Mouse (Mus musculus): ENCODE results near the gene Afg1l. TPM values are rescaled to one million over a fixed set of nuclear protein-coding genes. Genes with fewer than 3 reads are reported as not detected.

The Afg1l gene
- polyA plus RNA-seq, 1 experiment from 2014 or later = 9.4 TPM

- Histone ChIP-seq H3K9me3 (ENCODE audit: control insufficient read depth) (no peaks in the 10 kb centered on the region), H3K9ac (ENCODE audit: low read depth, low read length) (peak within 1 kb of the TSS; percentile 92), H3K27me3 (replicated peaks; ENCODE audit: control insufficient read depth, insufficient read depth, low read length) (no peaks in the 10 kb centered on the region), H3K4me3 (ENCODE audit: low read depth, low read length) (peak within 1 kb of the TSS; percentile 79), H3K4me1 (replicated peaks; ENCODE audit: control insufficient read depth, insufficient read depth, low read length) (no peaks in the 10 kb centered on the region), H3K4me2 (replicated peaks; ENCODE audit: low read depth) (peak within 1 kb of the TSS; percentile 76), H3K36me3 (ENCODE audit: control insufficient read depth, insufficient read depth) (no peaks in the 10 kb centered on the region), H3K27ac (ENCODE audit: low read depth, low read length) (peak within 1 kb of the TSS; percentile 98)
- ATAC-seq = peak; percentile 98
- WGBS = under 1% methylated on average over 68 of the region's 68 CpGs
- peak; percentile 1; the same call in 1 of the 2 replicates for TF ChIP-seq CTCF (IDR thresholded peaks at IDR 0.05; ENCODE audit: low read depth)
These were observed 23.5 kb upstream of the Afg1l start, which contains the start of gene Snx3 for GRCm38 (mm10) chr10:42501775-42502348. TSS of gene Snx3 (plus strand) at chr10:42502030.

- TF ChIP-seq CTCF (IDR thresholded peaks at IDR 0.05; ENCODE audit: low read depth) = no peak
- Histone ChIP-seq H3K4me2 (replicated peaks; ENCODE audit: low read depth) (0 out of 2 replicates have a peak overlapping the region, but pooled peaks have one; percentile 76), H3K27me3 (replicated peaks; ENCODE audit: control insufficient read depth, insufficient read depth, low read length) (no peaks in the 10 kb centered on the region), H3K9ac (ENCODE audit: low read depth, low read length) (no peak overlapping the region), H3K9me3 (ENCODE audit: control insufficient read depth) (no peaks in the 10 kb centered on the region), H3K36me3 (ENCODE audit: control insufficient read depth, insufficient read depth) (no peaks in the 10 kb centered on the region), H3K4me3 (ENCODE audit: low read depth, low read length) (no peak overlapping the region), H3K27ac (ENCODE audit: low read depth, low read length) (peak overlapping the region; percentile 98), H3K4me1 (replicated peaks; ENCODE audit: control insufficient read depth, insufficient read depth, low read length) (no peaks in the 10 kb centered on the region)
- ATAC-seq = no peak
- WGBS = 61% methylated on average over 5 of the region's 5 CpGs
These were observed 22.8 kb upstream of the Afg1l start for GRCm38 (mm10) chr10:42501161-42501560.

GRCm38 (mm10) chr10:42500611-42501010 is 22.2 kb upstream of the Afg1l start:
- no peaks in the 10 kb centered on the region for H3K27me3 ChIP-seq (replicated peaks; ENCODE audit: control insufficient read depth, insufficient read depth, low read length)
- no peak for TF ChIP-seq CTCF (IDR thresholded peaks at IDR 0.05; ENCODE audit: low read depth)
- WGBS = 65% methylated on average over 8 of the region's 8 CpGs
- no peak overlapping the region for H3K4me3 ChIP-seq (ENCODE audit: low read depth, low read length)
- no peak overlapping the region for H3K4me2 ChIP-seq (replicated peaks; ENCODE audit: low read depth)
- no peak overlapping the region for H3K9ac ChIP-seq (ENCODE audit: low read depth, low read length)
- ATAC-seq = no peak
- no peaks in the 10 kb centered on the region for H3K9me3 ChIP-seq (ENCODE audit: control insufficient read depth)
- no peaks in the 10 kb centered on the region for H3K36me3 ChIP-seq (ENCODE audit: control insufficient read depth, insufficient read depth)
- peak overlapping the region; percentile 98 for H3K27ac ChIP-seq (ENCODE audit: low read depth, low read length)
- no peaks in the 10 kb centered on the region for H3K4me1 ChIP-seq (replicated peaks; ENCODE audit: control insufficient read depth, insufficient read depth, low read length)

- Histone ChIP-seq H3K4me3 (ENCODE audit: low read depth, low read length) (no peak overlapping the region), H3K27ac (ENCODE audit: low read depth, low read length) (peak overlapping the region; percentile 73), H3K9me3 (ENCODE audit: control insufficient read depth) (no peaks in the 10 kb centered on the region), H3K4me2 (replicated peaks; ENCODE audit: low read depth) (no peak overlapping the region), H3K9ac (ENCODE audit: low read depth, low read length) (no peak overlapping the region), H3K36me3 (ENCODE audit: control insufficient read depth, insufficient read depth) (no peaks in the 10 kb centered on the region), H3K27me3 (replicated peaks; ENCODE audit: control insufficient read depth, insufficient read depth, low read length) (no peaks in the 10 kb centered on the region), H3K4me1 (replicated peaks; ENCODE audit: control insufficient read depth, insufficient read depth, low read length) (peaks cover 10% of the 10 kb centered on the region; the same call in 1 of the 2 replicates)
- peak; percentile 62 for ATAC-seq
- TF ChIP-seq CTCF (IDR thresholded peaks at IDR 0.05; ENCODE audit: low read depth) = no peak
- 32% methylated on average over 4 of the region's 4 CpGs for WGBS
These were observed 14.6 kb upstream of the Afg1l start for GRCm38 (mm10) chr10:42493000-42493399.

GRCm38 (mm10) chr10:42492027-42492771 is 13.8 kb upstream of the Afg1l start:
- peak; percentile 89 for ATAC-seq

GRCm38 (mm10) chr10:42491158-42491557 is 12.8 kb upstream of the Afg1l start:
- peaks cover 10% of the 10 kb centered on the region; the same call in 1 of the 2 replicates for H3K4me1 ChIP-seq (replicated peaks; ENCODE audit: control insufficient read depth, insufficient read depth, low read length)
- no peak overlapping the region for H3K4me3 ChIP-seq (ENCODE audit: low read depth, low read length)
- no peaks in the 10 kb centered on the region for H3K9me3 ChIP-seq (ENCODE audit: control insufficient read depth)
- H3K27me3 ChIP-seq (replicated peaks; ENCODE audit: control insufficient read depth, insufficient read depth, low read length) = no peaks in the 10 kb centered on the region
- peak; percentile 36; the same call in 1 of the 2 replicates for ATAC-seq
- H3K36me3 ChIP-seq (ENCODE audit: control insufficient read depth, insufficient read depth) = no peaks in the 10 kb centered on the region
- H3K9ac ChIP-seq (ENCODE audit: low read depth, low read length) = no peak overlapping the region
- 15% methylated on average over 1 of the region's 1 CpGs for WGBS
- peak overlapping the region; percentile 73 for H3K27ac ChIP-seq (ENCODE audit: low read depth, low read length)
- no peak for TF ChIP-seq CTCF (IDR thresholded peaks at IDR 0.05; ENCODE audit: low read depth)
- no peak overlapping the region for H3K4me2 ChIP-seq (replicated peaks; ENCODE audit: low read depth)

More at GRCm38 (mm10) chr10:42492027-42492771, 13.8 kb upstream of the Afg1l start:
- H3K9me3 ChIP-seq (ENCODE audit: control insufficient read depth) = no peaks in the 10 kb centered on the region
- H3K27ac ChIP-seq (ENCODE audit: low read depth, low read length) = peak overlapping the region; percentile 73
- H3K9ac ChIP-seq (ENCODE audit: low read depth, low read length) = no peak overlapping the region
- no peaks in the 10 kb centered on the region for H3K36me3 ChIP-seq (ENCODE audit: control insufficient read depth, insufficient read depth)
- 46% methylated on average over 10 of the region's 10 CpGs for whole genome bisulfite sequencing
- no peaks in the 10 kb centered on the region for H3K27me3 ChIP-seq (replicated peaks; ENCODE audit: control insufficient read depth, insufficient read depth, low read length)
- 0 out of 2 replicates have a peak overlapping the region, but pooled peaks have one; percentile 3 for H3K4me2 ChIP-seq (replicated peaks; ENCODE audit: low read depth)
- no peak overlapping the region for H3K4me3 ChIP-seq (ENCODE audit: low read depth, low read length)
- peaks cover 10% of the 10 kb centered on the region; the same call in 1 of the 2 replicates for H3K4me1 ChIP-seq (replicated peaks; ENCODE audit: control insufficient read depth, insufficient read depth, low read length)
- TF ChIP-seq CTCF (IDR thresholded peaks at IDR 0.05; ENCODE audit: low read depth) = no peak
